Mouse (Mus musculus) CH12.LX (cell line): ENCODE measurements around the gene Chst11. TPM values are rescaled to one million over a fixed set of nuclear protein-coding genes. Genes with fewer than 3 reads are reported as not detected.

Experiments used
- DNase-seq: peaks from one replicate; pipeline ENCODE4 v3.0.0-alpha.2; 2013; ENCODE audit errors: extremely low read depth
- H3K27ac ChIP-seq: 2 replicates; pipeline ENCODE4 v1.5.1; 2012; ENCODE audit warnings: low read depth, mild to moderate bottlenecking, control low read depth, moderate library complexity; ENCODE audit not compliant: insufficient read depth
- H3K27me3 ChIP-seq: replicated peaks from 2 replicates; pipeline ENCODE3; 2012; ENCODE audit warnings: inconsistent platforms
- H3K36me3 ChIP-seq, 2 experiments: replicated peaks in 1 of 2; 2 replicates each; pipeline versions ENCODE3 to v1.6.1; 2012; ENCODE audit warnings: inconsistent platforms in 1 of 2, low read length in 1 of 2, mild to moderate bottlenecking in 1 of 2, mixed read lengths in 1 of 2, moderate library complexity in 1 of 2; ENCODE audit not compliant: control insufficient read depth in 1 of 2, insufficient read depth in 1 of 2
- H3K4me1 ChIP-seq, 2 experiments: 2 replicates each; pipeline ENCODE4 v1.6.1; 2012; ENCODE audit warnings: inconsistent platforms in 1 of 2, moderate library complexity in 1 of 2; ENCODE audit not compliant: insufficient read depth in 2 of 2, control insufficient read depth in 1 of 2
- H3K4me2 ChIP-seq: 2 replicates; pipeline ENCODE4 v1.6.1; 2012; ENCODE audit warnings: low read depth, mild to moderate bottlenecking, control low read depth; ENCODE audit not compliant: poor library complexity, insufficient read depth, severe bottlenecking
- H3K4me3 ChIP-seq, 3 experiments: fragments of 150-350 bp in 1 of 3; sonication (generic) in 1 of 3; replicated peaks in 1 of 3; 2 replicates each; pipeline versions ENCODE3 to v1.5.1; 2011 to 2012; ENCODE audit warnings: low read depth in 2 of 3, low read length in 2 of 3, mild to moderate bottlenecking in 2 of 3, moderate library complexity in 2 of 3, control low read depth in 1 of 3, improper control_type of control experiment in 1 of 3, inconsistent platforms in 1 of 3, mixed read lengths in 1 of 3; ENCODE audit not compliant: poor library complexity in 1 of 3
- H3K79me2 ChIP-seq: replicated peaks from 2 replicates; pipeline ENCODE4 v1.6.1; 2012; ENCODE audit warnings: mild to moderate bottlenecking, moderate library complexity; ENCODE audit not compliant: control insufficient read depth, poor library complexity, insufficient read depth, severe bottlenecking; ENCODE audit errors: extremely low read depth
- H3K9ac ChIP-seq: 2 replicates; pipeline ENCODE4 v1.6.1; 2012; ENCODE audit warnings: low read depth, mild to moderate bottlenecking, control low read depth, moderate library complexity; ENCODE audit not compliant: insufficient read depth
- H3K9me3 ChIP-seq: replicated peaks from 2 replicates; pipeline ENCODE3; 2012; ENCODE audit warnings: low read length, inconsistent platforms, mixed read lengths
- BHLHE40 ChIP-seq: IDR thresholded peaks from 2 replicates; pipeline ENCODE4 v1.6.1; 2011; ENCODE audit warnings: mild to moderate bottlenecking, low read depth, low read length, improper control_type of control experiment
- ELF1 ChIP-seq: IDR thresholded peaks from 2 replicates; pipeline ENCODE4 v1.6.1; 2014; ENCODE audit warnings: low read depth, mild to moderate bottlenecking, inconsistent platforms, low read length, improper control_type of control experiment
- EP300 ChIP-seq: IDR thresholded peaks from 2 replicates; pipeline ENCODE4 v1.6.1; 2011; ENCODE audit warnings: low read length, improper control_type of control experiment
- ETS1 ChIP-seq: conservative IDR thresholded peaks from 2 replicates; pipeline ENCODE4 v1.6.1; 2012; ENCODE audit warnings: low read depth, mild to moderate bottlenecking, inconsistent platforms, low read length, improper control_type of control experiment, moderate library complexity
- JUND ChIP-seq: conservative IDR thresholded peaks from 2 replicates; pipeline ENCODE4 v1.6.1; 2011; ENCODE audit warnings: low read depth, low read length, improper control_type of control experiment
- KAT2A ChIP-seq: IDR thresholded peaks from 2 replicates; pipeline ENCODE4 v1.6.1; 2012; ENCODE audit warnings: low read length, improper control_type of control experiment, inconsistent platforms; ENCODE audit not compliant: insufficient replicate concordance
- MAX ChIP-seq: IDR thresholded peaks from 2 replicates; pipeline ENCODE4 v1.6.1; 2011; ENCODE audit warnings: low read length, improper control_type of control experiment
- MAZ ChIP-seq: IDR thresholded peaks from 2 replicates; pipeline ENCODE4 v1.6.1; 2012; ENCODE audit warnings: low read depth, mild to moderate bottlenecking, inconsistent platforms, low read length, improper control_type of control experiment, moderate library complexity
- NELFE ChIP-seq: IDR thresholded peaks from 2 replicates; pipeline ENCODE4 v1.6.1; 2011; ENCODE audit warnings: low read depth, low read length, improper control_type of control experiment
- NRF1 ChIP-seq: IDR thresholded peaks from 2 replicates; pipeline ENCODE4 v1.6.1; 2014; ENCODE audit warnings: low read depth, mild to moderate bottlenecking, inconsistent platforms, low read length, improper control_type of control experiment, moderate library complexity
- PAX5 ChIP-seq: IDR thresholded peaks from 2 replicates; pipeline ENCODE4 v1.6.1; 2012; ENCODE audit warnings: low read length, inconsistent platforms, mixed read lengths
- POLR2A ChIP-seq: IDR thresholded peaks from 2 replicates; pipeline ENCODE4 v1.6.1; 2011; ENCODE audit warnings: low read depth, mild to moderate bottlenecking, improper control_type of control experiment, low read length
- RCOR1 ChIP-seq: conservative IDR thresholded peaks from 2 replicates; pipeline ENCODE4 v1.6.1; 2012; ENCODE audit warnings: low read depth, mild to moderate bottlenecking, inconsistent platforms, low read length, improper control_type of control experiment
- SMC3 ChIP-seq: IDR thresholded peaks from 2 replicates; pipeline ENCODE4 v1.6.1; 2011; ENCODE audit warnings: low read depth, low read length, improper control_type of control experiment
- TBP ChIP-seq: conservative IDR thresholded peaks from 2 replicates; pipeline ENCODE4 v1.6.1; 2011; ENCODE audit warnings: low read depth, low read length, improper control_type of control experiment
- TCF12 ChIP-seq: IDR thresholded peaks from 2 replicates; pipeline ENCODE4 v1.6.1; 2014; ENCODE audit warnings: low read depth, mild to moderate bottlenecking, inconsistent platforms, low read length, improper control_type of control experiment
- UBTF ChIP-seq: IDR thresholded peaks from 2 replicates; pipeline ENCODE4 v1.6.1; 2012; ENCODE audit warnings: low read depth, mild to moderate bottlenecking, inconsistent platforms, low read length, improper control_type of control experiment, moderate library complexity
- ZMIZ1 ChIP-seq: IDR thresholded peaks from 2 replicates; pipeline ENCODE4 v1.6.1; 2012; ENCODE audit warnings: low read depth, mild to moderate bottlenecking, inconsistent platforms, low read length, improper control_type of control experiment
- dilution Hi-C: fragments of 300-500 bp; cut with MboI; formaldehyde crosslinking; loops from 2 replicates; pipeline ENCODE4 v1.14.3; 2020; ENCODE audit warnings: low sequenced_read_pairs; ENCODE audit not compliant: extremely low pct_unique_long_range_greater_than_20kb, extremely low pct_ligation_motif_present
- in situ Hi-C: fragments of 300-500 bp; cut with MboI; formaldehyde crosslinking; loops from 3 replicates; pipeline ENCODE4 v1.14.3; 2019; ENCODE audit warnings: low sequenced_read_pairs, low pct_ligation_motif_present, low pct_unique_long_range_greater_than_20kb, mixed read lengths
- polyA plus RNA-seq: library from polyadenylated mRNA; unstranded; fragments of >175 nt; gene quantifications from 2 replicates; pipeline ENCODE4 v1.2.1, GENCODE M21; 2012; ENCODE audit warnings: low read depth; ENCODE audit not compliant: insufficient read length
- total RNA-seq, 2 experiments: library from RNA; depleted of rRNA; stranded (reverse); fragments of 300-350 nt in 1 of 2; fragments of >200 nt in 1 of 2; gene quantifications; 2 replicates each; pipeline ENCODE4 v1.2.3; 2012 to 2014

Gene Chst11
- total and polyA plus RNA-seq, 3 experiments, result 3.6 to 5.3 (median 4.5) TPM

DNA sequence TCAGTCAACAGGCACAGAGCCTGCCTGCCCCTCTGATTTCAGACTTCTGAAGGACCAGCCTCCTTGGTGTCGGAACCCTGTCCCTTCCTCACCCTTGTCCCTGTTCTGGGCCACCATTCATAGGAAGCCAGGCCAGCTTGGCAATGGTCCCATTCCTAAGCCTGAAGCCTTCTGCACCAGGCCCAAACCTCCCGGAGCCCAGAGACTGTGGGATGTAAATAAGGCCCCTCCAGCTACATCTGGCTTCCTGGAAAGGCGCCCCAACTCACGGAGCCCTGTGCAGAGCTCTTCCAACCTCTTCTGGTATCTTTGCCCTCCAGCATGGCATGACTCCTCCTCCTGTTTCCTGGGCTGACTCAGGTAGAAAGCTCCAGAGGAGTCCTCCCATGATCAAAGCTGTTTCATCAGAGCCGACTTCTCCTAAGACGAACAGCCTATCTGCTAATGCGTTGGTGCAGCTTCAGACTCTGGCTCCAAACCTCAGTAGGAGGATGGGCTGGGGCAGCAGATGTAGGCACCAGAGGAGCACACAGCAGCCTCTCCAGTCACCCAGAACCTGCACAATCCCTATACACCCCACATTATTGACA lies 199.3 kb downstream of the Chst11 start:
- Histone ChIP-seq H3K36me3 (no peaks in the 10 kb centered on the region), H3K4me1 (peaks cover 11 to 44% of the 10 kb centered on the region in 2 experiments), H3K27me3 (no peaks in the 10 kb centered on the region), H3K9me3 (peaks cover 2% of the 10 kb centered on the region), H3K4me2 (no peak overlapping the region), H3K9ac (no peak overlapping the region)
- dilution Hi-C loops, result no loop called here
- DNase-seq, result no peak
- TF ChIP-seq UBTF (no peak), TCF12 (no peak), MAX (no peak), EP300 (no peak), ELF1 (no peak), NELFE (no peak), MAZ (no peak), PAX5 (no peak), NRF1 (no peak), ETS1 (no peak), ZMIZ1 (no peak), KAT2A (no peak), TBP (no peak), JUND (no peak), BHLHE40 (no peak), SMC3 (no peak)
- TF ChIP-seq, all 38 proteins: peak for 0
- H3K79me2 ChIP-seq, result no peaks in the 10 kb centered on the region
- no peak overlapping the region for H3K27ac ChIP-seq
- in situ Hi-C loops, result no loop called here
- H3K4me3 ChIP-seq, result no peak overlapping the region

- Histone ChIP-seq H3K27me3 (no peaks in the 10 kb centered on the region), H3K27ac (no peak overlapping the region), H3K9me3 (peaks cover under 1% of the 10 kb centered on the region), H3K36me3 (no peaks in the 10 kb centered on the region), H3K4me2 (no peak overlapping the region), H3K4me1 (peaks cover 11 to 44% of the 10 kb centered on the region in 2 experiments), H3K9ac (no peak overlapping the region), H3K79me2 (no peaks in the 10 kb centered on the region), H3K4me3 (no peak overlapping the region)
- in situ Hi-C loops (no loop called here), dilution Hi-C loops (no loop called here)
- no peak for DNase-seq
- no peak for TF ChIP-seq RCOR1
- TF ChIP-seq POLR2A, result no peak
- TF ChIP-seq NRF1, result no peak
Measured at GRCm38 (mm10) chr10:83185121-83185520, 199.8 kb downstream of the Chst11 start.
